Mouse (Mus musculus) neural tube, embryonic 12.5 days (tissue): Measurements from ENCODE around the gene Fgfr2. TPM values are rescaled to one million over a fixed set of nuclear protein-coding genes. Genes with fewer than 3 reads are reported as not detected.

ENCODE experiments used
- ATAC-seq: fragments of 200-750 bp; cut with Nextera tagmentation; 2 replicates; pipeline ENCODE4 v1.8.0; 2017; ENCODE audit warnings: low read depth, mild to moderate bottlenecking, moderate TSS enrichment, moderate library complexity; ENCODE audit not compliant: low FRiP score
- H3K27ac ChIP-seq: fragments of 300-500 bp; sonication (generic); 2 replicates; pipeline ENCODE4 v1.5.1; 2016
- H3K27me3 ChIP-seq: fragments of 300-500 bp; sonication (generic); replicated peaks from 2 replicates; pipeline ENCODE4 v1.6.1; 2016; ENCODE audit warnings: mild to moderate bottlenecking
- H3K36me3 ChIP-seq: fragments of 300-500 bp; sonication (generic); 2 replicates; pipeline ENCODE4 v1.6.1; 2016; ENCODE audit warnings: mild to moderate bottlenecking
- H3K4me1 ChIP-seq: fragments of 300-500 bp; sonication (generic); 2 replicates; pipeline ENCODE4 v1.6.1; 2016
- H3K4me2 ChIP-seq: fragments of 300-500 bp; sonication (generic); replicated peaks from 2 replicates; pipeline ENCODE4 v1.6.1; 2016; ENCODE audit warnings: mild to moderate bottlenecking
- H3K4me3 ChIP-seq: fragments of 300-500 bp; sonication (generic); 2 replicates; pipeline ENCODE4 v1.5.1; 2016
- H3K9ac ChIP-seq: fragments of 300-500 bp; sonication (generic); 2 replicates; pipeline ENCODE4 v1.6.1; 2016; ENCODE audit warnings: mild to moderate bottlenecking
- H3K9me3 ChIP-seq: fragments of 300-500 bp; sonication (generic); 2 replicates; pipeline ENCODE4 v1.6.1; 2016; ENCODE audit warnings: mild to moderate bottlenecking
- WGBS: fragments of 180-500 bp; shearing (Covaris S2); methylation state at CpG from one replicate; pipeline ENCODE4 v1.1.7; 2016; 5-methylcytosine and 5-hydroxymethylcytosine counted together
- polyA plus RNA-seq: library from polyadenylated mRNA; unstranded; fragments of >200 nt; fragmentation: Nextera tagmentation; extraction: Ambion mirVana; gene quantifications from 2 replicates; pipeline ENCODE4 v1.2.1, GENCODE M21; 2016

Fgfr2 gene
- polyA plus RNA-seq, 1 experiment from 2014 or later, result 65.0 TPM

DNA sequence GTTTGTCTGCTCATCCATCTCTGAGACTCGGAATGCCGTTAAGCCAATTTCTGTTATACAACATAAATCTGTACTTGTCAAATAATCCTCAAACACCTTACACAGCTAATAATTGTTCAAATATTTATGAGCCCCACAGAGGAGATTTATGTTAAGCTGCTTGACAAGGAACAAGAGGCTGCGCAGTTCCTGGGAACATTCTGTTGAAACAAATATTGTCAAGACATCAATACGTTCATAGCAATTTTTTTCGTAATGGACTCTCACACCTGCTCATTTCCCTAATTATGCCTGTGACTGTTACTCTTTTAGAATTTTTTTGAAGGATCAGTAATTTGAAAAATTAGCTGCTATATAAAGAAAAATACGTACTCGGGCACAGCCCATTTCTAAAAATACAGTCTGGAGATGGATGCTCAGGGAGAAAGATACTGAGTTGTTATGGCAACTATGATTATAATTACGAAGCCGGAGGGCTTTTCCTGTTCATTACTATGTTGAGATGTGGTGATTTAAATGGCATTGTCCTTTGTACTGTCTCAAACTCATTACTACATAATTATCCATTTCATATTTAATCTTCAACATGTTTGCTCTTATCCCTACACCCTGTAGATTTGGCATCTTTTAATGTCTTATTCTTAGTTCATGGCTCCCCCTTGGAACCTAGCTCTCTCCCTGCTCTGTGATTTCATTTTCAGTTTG lies 964.7 kb downstream of the Fgfr2 start:
- H3K27me3 ChIP-seq, result peaks cover 20% of the 10 kb centered on the region
- no peak for ATAC-seq
- H3K4me3 ChIP-seq, result no peak overlapping the region
- no peak overlapping the region for H3K9ac ChIP-seq
- H3K4me2 ChIP-seq, result no peak overlapping the region
- no peaks in the 10 kb centered on the region for H3K36me3 ChIP-seq
- peaks cover 17% of the 10 kb centered on the region for H3K4me1 ChIP-seq
- WGBS, result 78% methylated on average over 9 of the region's 9 CpGs
- H3K9me3 ChIP-seq, result no peaks in the 10 kb centered on the region
- no peak overlapping the region for H3K27ac ChIP-seq

DNA sequence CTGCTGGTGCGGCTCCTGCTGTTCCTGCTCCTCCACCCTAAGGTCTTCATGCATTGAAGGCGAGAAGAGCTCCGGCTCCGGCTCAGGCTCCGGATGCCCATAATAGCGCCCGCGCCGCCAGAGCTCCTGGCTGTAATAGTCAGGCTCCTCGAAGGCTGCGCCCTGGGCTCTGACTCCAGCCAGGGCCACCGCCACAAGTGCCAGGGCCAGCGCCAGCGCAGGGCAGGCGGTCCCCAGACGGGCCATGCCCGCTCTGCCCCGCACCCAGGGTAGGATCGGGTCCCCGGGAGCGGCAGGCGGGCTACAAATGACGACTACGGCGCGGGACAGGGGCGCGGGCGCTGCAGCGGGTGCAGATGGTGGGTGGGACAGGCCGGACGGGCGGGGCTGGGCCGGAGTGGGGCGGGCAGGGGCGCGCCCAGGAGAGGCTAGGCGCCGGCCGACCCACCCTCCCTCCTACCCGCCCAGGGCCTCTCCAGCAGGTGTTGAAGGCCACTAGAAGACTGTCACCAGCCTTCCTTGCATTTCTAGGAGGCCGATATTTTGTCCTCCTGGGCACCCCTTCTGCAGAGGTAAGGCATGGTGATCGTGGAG lies 968.7 kb downstream of the Fgfr2 start, which contains the start of gene Cpxm2:
Gene Cpxm2 (minus strand): TSS at position 372 of the 594 bp plus-strand sequence.
- no peak for ATAC-seq
- Histone ChIP-seq H3K27me3 (peaks cover 20% of the 10 kb centered on the region), H3K9ac (peak within 1 kb of the TSS; percentile 56; the same call in 1 of the 2 replicates), H3K4me3 (peak within 1 kb of the TSS; percentile 41), H3K27ac (no peak within 1 kb of the TSS), H3K36me3 (no peaks in the 10 kb centered on the region), H3K4me1 (peaks cover 17% of the 10 kb centered on the region), H3K9me3 (no peaks in the 10 kb centered on the region), H3K4me2 (peak within 1 kb of the TSS; percentile 88)
- 2% methylated on average over 43 of the region's 43 CpGs for WGBS

DNA sequence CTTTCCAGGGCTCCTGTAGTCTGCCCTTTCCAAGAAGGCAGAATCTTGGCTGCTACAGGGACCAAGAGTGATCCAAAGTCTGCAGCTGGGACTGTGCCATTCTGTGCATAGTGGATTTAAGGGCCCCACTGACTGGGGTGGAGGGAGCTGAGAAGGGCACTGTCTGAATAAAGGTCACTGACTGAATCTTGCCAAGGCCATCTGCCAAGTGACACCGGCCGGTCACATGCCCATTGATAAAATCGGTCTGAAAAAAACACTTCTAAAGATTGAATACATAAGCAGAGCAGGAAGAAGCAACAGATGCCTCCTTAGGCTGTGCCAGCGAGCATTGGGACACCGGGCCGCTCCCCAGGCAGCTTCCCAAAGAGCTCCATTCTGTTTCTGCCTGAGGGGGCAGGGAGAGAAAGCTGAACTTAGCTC lies 969.4 kb downstream of the Fgfr2 start:
- Histone ChIP-seq H3K9me3 (no peaks in the 10 kb centered on the region), H3K27ac (no peak overlapping the region), H3K4me3 (peak overlapping the region; percentile 41; the same call in 1 of the 2 replicates), H3K27me3 (peaks cover 20% of the 10 kb centered on the region), H3K4me2 (peak overlapping the region; percentile 88), H3K4me1 (peaks cover 17% of the 10 kb centered on the region), H3K9ac (no peak overlapping the region), H3K36me3 (no peaks in the 10 kb centered on the region)
- no peak for ATAC-seq
- WGBS, result 34% methylated on average over 6 of the region's 6 CpGs

DNA sequence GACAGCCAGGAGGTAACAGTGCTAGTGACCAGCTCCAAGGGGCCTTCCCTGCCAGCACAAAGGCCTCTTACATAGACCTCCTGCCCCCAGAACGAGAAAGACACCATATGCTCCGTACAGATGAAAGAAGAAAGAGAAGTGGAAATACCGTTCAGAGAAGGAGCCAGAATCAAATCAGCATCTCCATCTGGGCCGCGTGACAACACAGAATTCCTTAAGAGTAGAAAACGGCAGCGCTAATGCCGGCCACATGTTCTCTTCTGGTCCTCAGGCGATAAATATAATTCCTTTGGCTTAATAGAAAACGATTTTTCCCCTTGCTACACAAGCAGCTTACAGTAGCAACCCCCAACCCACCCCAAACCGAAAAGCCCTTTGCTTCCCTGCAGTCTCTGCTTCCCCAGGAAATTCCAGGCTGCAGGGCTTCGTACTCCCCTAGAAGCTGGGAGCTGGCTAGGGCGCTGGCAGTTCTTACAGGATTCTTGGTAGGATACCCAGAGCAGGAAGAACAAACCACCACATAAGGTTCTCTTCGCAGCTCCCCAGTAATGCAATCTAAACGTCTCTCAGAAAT lies 977.8 kb downstream of the Fgfr2 start:
- no peaks in the 10 kb centered on the region for H3K9me3 ChIP-seq
- WGBS, result 79% methylated on average over 15 of the region's 15 CpGs

DNA sequence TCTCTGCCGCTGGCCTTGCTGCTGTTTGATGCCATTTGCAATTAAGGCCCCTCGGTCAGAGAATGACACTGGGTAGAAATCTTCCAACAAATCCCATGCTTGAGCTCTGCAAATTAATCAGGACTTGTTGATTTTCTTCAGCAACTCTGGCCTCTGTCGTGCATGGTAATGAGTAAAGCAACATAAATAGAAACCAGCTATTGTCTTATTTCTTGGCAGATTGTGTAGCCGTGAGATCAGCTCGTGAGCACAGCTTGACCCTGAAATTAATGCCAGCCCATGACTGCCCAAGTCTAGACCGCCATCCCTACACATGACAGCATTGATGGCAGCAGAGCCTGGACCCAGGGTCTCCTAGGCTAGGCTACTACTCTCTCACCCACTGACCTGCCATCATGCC lies 994.5 kb downstream of the Fgfr2 start:
- H3K9me3 ChIP-seq, result no peaks in the 10 kb centered on the region
- WGBS, result 81% methylated on average over 6 of the region's 6 CpGs
- H3K27me3 ChIP-seq, result no peaks in the 10 kb centered on the region
- no peaks in the 10 kb centered on the region for H3K36me3 ChIP-seq
- no peak overlapping the region for H3K4me2 ChIP-seq
- H3K9ac ChIP-seq, result no peak overlapping the region
- H3K27ac ChIP-seq, result no peak overlapping the region
- no peak overlapping the region for H3K4me3 ChIP-seq
- no peak for ATAC-seq
- H3K4me1 ChIP-seq, result no peaks in the 10 kb centered on the region

More for the DNA sequence above, 977.8 kb downstream of the Fgfr2 start:
- Histone ChIP-seq H3K27me3 (no peaks in the 10 kb centered on the region), H3K27ac (no peak overlapping the region), H3K4me2 (no peak overlapping the region), H3K9ac (no peak overlapping the region), H3K36me3 (no peaks in the 10 kb centered on the region), H3K4me1 (no peaks in the 10 kb centered on the region), H3K4me3 (no peak overlapping the region)
- no peak for ATAC-seq

DNA sequence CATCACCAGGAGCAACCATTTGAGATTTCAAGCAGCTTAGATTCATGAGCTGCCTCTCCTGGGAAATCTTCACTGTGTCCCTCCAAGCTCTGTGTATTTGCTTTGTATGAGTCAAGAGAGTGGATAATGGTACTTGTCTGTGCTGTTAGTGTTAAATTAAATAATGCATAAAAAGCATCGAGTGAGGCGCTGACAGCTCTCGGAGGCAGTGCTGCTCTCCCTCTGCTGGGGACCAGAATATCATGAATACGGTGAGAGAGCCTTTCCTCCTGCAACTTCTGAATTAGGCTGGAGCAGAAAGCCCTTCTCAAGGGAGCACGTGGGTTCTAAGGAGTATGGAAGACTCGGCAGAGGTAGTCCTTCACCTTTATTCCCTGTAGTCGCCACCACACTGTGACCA lies 998.2 kb downstream of the Fgfr2 start:
- H3K9me3 ChIP-seq, result no peaks in the 10 kb centered on the region
- no peak for ATAC-seq

DNA sequence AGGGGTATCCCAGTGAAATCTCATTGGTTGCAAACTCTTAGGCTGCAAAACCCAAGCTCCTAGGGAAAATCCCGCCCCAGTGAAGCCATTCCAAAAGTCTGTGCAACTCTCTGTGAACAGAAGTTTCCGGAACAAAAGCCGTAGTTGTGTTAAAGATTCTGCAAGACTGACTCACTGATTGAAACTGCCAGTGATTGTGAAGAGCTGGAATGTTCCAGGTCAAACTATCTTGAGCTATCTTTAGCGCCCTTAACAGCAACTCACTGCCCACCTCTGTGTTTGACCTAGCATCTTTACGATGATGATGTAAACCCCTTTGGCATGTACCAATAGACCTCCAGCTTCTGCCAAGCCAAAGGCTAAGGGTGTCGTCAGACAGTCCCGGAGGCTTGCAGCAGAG lies 999.9 kb downstream of the Fgfr2 start:
- Histone ChIP-seq H3K27me3 (no peaks in the 10 kb centered on the region), H3K4me3 (no peak overlapping the region), H3K27ac (no peak overlapping the region), H3K9me3 (no peaks in the 10 kb centered on the region), H3K9ac (no peak overlapping the region), H3K4me2 (no peak overlapping the region), H3K4me1 (no peaks in the 10 kb centered on the region), H3K36me3 (no peaks in the 10 kb centered on the region)
- 87% methylated on average over 7 of the region's 7 CpGs for WGBS
- ATAC-seq, result no peak

More for the DNA sequence above, 998.2 kb downstream of the Fgfr2 start:
- no peaks in the 10 kb centered on the region for H3K4me1 ChIP-seq
- H3K27ac ChIP-seq, result no peak overlapping the region
- H3K4me2 ChIP-seq, result no peak overlapping the region
- no peaks in the 10 kb centered on the region for H3K36me3 ChIP-seq
- 70% methylated on average over 7 of the region's 7 CpGs for WGBS
- no peaks in the 10 kb centered on the region for H3K27me3 ChIP-seq
- no peak overlapping the region for H3K9ac ChIP-seq
- no peak overlapping the region for H3K4me3 ChIP-seq

DNA sequence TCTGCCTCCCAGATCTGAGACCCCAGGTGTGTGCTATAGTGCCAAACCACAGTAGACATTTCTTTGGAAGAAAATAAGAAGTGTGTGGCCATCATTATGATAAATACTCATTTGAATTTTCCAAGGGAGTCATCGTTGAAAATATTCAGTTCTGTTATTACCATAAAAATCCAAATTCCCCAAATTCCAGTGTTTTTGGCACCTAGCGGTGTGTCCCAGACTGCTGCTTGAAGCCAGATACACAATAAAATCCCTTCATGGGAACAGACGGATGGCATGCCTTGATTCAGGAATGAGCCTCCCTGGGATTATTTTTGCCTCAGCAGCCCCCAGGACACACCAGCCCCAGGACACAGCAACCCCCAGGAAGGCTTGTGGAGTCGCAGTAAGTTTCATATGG lies 1003.3 kb downstream of the Fgfr2 start:
- H3K9ac ChIP-seq, result no peak overlapping the region
- WGBS, result 88% methylated on average over 4 of the region's 4 CpGs
- H3K27ac ChIP-seq, result no peak overlapping the region
- no peaks in the 10 kb centered on the region for H3K36me3 ChIP-seq
- H3K4me3 ChIP-seq, result no peak overlapping the region
- no peak overlapping the region for H3K4me2 ChIP-seq
- no peaks in the 10 kb centered on the region for H3K27me3 ChIP-seq
- no peak for ATAC-seq
- no peaks in the 10 kb centered on the region for H3K4me1 ChIP-seq
- no peaks in the 10 kb centered on the region for H3K9me3 ChIP-seq

DNA sequence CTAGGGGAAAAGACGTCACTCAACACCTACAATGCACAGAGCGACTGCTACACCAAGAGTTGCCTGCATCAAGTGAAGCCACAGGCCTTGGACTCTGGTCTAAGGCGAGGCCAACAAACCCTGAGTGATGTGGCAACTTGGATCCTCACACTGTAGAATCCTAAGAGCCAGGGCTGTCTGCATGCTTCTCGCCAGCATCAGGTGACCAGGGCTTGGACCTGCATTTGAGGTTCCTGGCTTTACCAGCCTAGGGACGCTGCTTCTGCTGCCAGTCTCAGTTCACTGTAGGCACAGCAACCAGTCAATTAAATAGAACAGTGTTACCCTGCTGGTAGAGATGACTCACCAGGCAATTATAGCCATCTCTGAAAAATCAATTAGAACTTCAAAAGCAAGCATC lies 1011.4 kb downstream of the Fgfr2 start:
- H3K36me3 ChIP-seq, result no peaks in the 10 kb centered on the region
- H3K4me1 ChIP-seq, result no peaks in the 10 kb centered on the region
- no peaks in the 10 kb centered on the region for H3K9me3 ChIP-seq
- H3K27me3 ChIP-seq, result no peaks in the 10 kb centered on the region
- H3K27ac ChIP-seq, result no peak overlapping the region
- no peak overlapping the region for H3K9ac ChIP-seq
- WGBS, result 66% methylated on average over 5 of the region's 5 CpGs
- no peak overlapping the region for H3K4me3 ChIP-seq
- no peak overlapping the region for H3K4me2 ChIP-seq
- ATAC-seq, result no peak

DNA sequence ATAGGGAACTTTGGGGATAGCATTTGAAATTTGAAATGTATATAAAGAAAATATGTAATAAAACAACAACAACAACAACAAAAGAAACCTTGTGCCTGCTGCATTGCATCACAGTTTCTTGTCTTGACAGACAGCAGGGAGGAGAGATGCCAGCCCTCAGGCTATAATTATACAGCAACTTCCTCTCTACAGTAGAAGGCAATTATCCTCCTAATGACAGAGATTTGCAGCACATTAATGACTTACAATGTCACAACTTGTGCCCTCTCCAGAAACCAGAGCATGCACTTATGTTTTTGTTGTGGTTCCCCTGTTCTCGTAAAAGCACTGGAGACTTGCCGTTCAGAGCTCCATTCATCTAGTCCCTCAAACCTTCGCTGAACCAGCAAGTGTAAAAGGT lies 1012.8 kb downstream of the Fgfr2 start:
- H3K4me3 ChIP-seq, result no peak overlapping the region
- no peak overlapping the region for H3K4me2 ChIP-seq
- H3K9ac ChIP-seq, result no peak overlapping the region
- no peaks in the 10 kb centered on the region for H3K4me1 ChIP-seq
- WGBS, result 73% methylated on average over 3 of the region's 3 CpGs
- H3K27ac ChIP-seq, result no peak overlapping the region
- no peaks in the 10 kb centered on the region for H3K27me3 ChIP-seq
- H3K36me3 ChIP-seq, result no peaks in the 10 kb centered on the region
- ATAC-seq, result no peak
- no peaks in the 10 kb centered on the region for H3K9me3 ChIP-seq

DNA sequence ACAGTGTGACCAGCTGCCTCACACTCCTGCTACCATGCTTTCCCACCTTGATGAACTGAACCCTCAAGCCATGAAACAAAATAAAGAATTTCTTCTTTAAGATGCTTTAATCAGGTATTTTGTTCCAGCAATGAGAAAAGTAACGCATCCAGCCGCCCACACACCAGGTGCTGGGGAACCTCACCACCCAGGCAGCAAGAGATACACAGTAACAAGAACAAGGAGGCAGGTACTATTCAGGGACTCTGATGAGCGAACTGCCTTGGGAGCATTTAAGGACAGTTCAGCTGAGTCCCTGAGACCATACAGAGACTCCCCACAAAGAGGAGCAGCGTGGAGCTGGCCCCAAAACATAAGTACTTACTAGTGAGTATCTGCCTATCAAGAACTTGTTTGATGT lies 1016.3 kb downstream of the Fgfr2 start:
- WGBS, result 87% methylated on average over 4 of the region's 4 CpGs
- no peak overlapping the region for H3K4me2 ChIP-seq
- no peaks in the 10 kb centered on the region for H3K9me3 ChIP-seq
- H3K4me1 ChIP-seq, result no peaks in the 10 kb centered on the region
- H3K9ac ChIP-seq, result no peak overlapping the region
- H3K36me3 ChIP-seq, result no peaks in the 10 kb centered on the region
- ATAC-seq, result no peak
- H3K4me3 ChIP-seq, result no peak overlapping the region
- H3K27ac ChIP-seq, result no peak overlapping the region
- H3K27me3 ChIP-seq, result no peaks in the 10 kb centered on the region

DNA sequence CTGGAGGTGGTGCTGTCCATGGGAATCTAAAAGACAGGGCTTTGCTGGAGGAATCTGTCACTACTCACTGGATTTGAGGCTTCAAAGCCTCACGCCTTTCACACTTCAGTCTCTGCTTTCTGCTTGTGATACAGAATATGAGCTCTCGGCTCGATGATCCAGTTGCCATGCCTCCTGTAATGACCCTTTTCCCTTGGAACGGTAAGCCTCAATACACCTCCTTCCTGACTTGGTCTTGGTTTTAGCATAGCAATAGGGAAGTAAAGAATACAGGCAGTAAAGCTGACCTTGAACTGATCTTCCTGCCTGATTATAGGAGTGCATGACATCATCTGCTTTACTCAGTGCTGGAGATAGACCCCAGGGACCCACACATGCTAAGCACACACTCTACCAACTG lies 1017.8 kb downstream of the Fgfr2 start:
- H3K9ac ChIP-seq, result no peak overlapping the region
- no peaks in the 10 kb centered on the region for H3K36me3 ChIP-seq
- ATAC-seq, result no peak
- no peak overlapping the region for H3K4me2 ChIP-seq
- 88% methylated on average over 4 of the region's 4 CpGs for WGBS
- H3K4me3 ChIP-seq, result no peak overlapping the region
- H3K27me3 ChIP-seq, result no peaks in the 10 kb centered on the region
- no peaks in the 10 kb centered on the region for H3K9me3 ChIP-seq
- no peak overlapping the region for H3K27ac ChIP-seq
- no peaks in the 10 kb centered on the region for H3K4me1 ChIP-seq
